Mouse (Mus musculus): ENCODE results near the gene Strip2. TPM values are rescaled to one million over a fixed set of nuclear protein-coding genes. Genes with fewer than 3 reads are reported as not detected.

Strip2 gene
- polyA plus RNA-seq, 1 experiment, result 0.88 TPM

DNA sequence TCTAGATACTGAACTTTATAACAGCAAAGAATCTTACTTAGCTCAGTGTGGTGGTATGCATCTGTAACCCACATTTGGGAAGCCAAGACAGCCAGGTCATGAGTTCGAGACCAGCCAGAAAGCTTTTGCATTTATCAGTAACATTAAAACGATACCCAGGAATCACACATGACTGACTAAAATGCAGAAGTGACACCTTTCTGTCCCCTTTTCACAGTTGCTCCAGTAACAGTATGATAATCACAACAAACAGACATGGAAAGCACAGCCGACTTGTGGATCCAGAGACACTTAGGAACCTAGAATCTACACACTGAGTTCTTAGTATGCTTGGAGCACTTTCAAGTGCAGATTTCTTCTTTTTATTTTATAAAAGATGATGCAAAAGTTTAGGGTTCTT lies 36.0 kb upstream of the Strip2 start:
- Histone ChIP-seq H3K27me3 (ENCODE audit: control insufficient read depth, insufficient read depth, low read length, poor library complexity, severe bottlenecking) (0 out of 2 replicates have a peak, but pooled peaks cover 1% of the 10 kb centered on the region), H3K27ac (ENCODE audit: insufficient read depth, low read length) (no peak overlapping the region), H3K36me3 (ENCODE audit: control insufficient read depth, insufficient read depth, low read length, poor library complexity, severe bottlenecking) (no peaks in the 10 kb centered on the region; the same call in none of the 2 replicates), H3K4me1 (ENCODE audit: control insufficient read depth, insufficient read depth, low read length) (no peaks in the 10 kb centered on the region), H3K9me3 (replicated peaks; ENCODE audit: control insufficient read depth, insufficient read depth, low read length, poor library complexity, severe bottlenecking) (no peaks in the 10 kb centered on the region), H3K9ac (ENCODE audit: low read depth, poor library complexity, severe bottlenecking) (no peak overlapping the region), H3K4me3 (ENCODE audit: low read depth, low read length) (no peak overlapping the region)
- TF ChIP-seq EP300 (IDR thresholded peaks at IDR 0.05; ENCODE audit: insufficient read depth, low read depth, low read length) (no peak), CTCF (IDR thresholded peaks at IDR 0.05; ENCODE audit: low read depth, low read length) (no peak), POLR2A (IDR thresholded peaks at IDR 0.05; ENCODE audit: insufficient read depth, low read length) (no peak)

- Histone ChIP-seq H3K27ac (ENCODE audit: insufficient read depth, low read length) (no peak overlapping the region), H3K9ac (ENCODE audit: low read depth, poor library complexity, severe bottlenecking) (no peak overlapping the region), H3K4me3 (ENCODE audit: low read depth, low read length) (no peak overlapping the region), H3K4me1 (ENCODE audit: control insufficient read depth, insufficient read depth, low read length) (no peaks in the 10 kb centered on the region), H3K27me3 (ENCODE audit: control insufficient read depth, insufficient read depth, low read length, poor library complexity, severe bottlenecking) (0 out of 2 replicates have a peak, but pooled peaks cover 1% of the 10 kb centered on the region), H3K36me3 (ENCODE audit: control insufficient read depth, insufficient read depth, low read length, poor library complexity, severe bottlenecking) (no peaks in the 10 kb centered on the region; the same call in none of the 2 replicates), H3K9me3 (replicated peaks; ENCODE audit: control insufficient read depth, insufficient read depth, low read length, poor library complexity, severe bottlenecking) (no peaks in the 10 kb centered on the region)
- no peak for TF ChIP-seq POLR2A (IDR thresholded peaks at IDR 0.05; ENCODE audit: insufficient read depth, low read length)
- no peak for TF ChIP-seq CTCF (IDR thresholded peaks at IDR 0.05; ENCODE audit: low read depth, low read length)
- TF ChIP-seq EP300 (IDR thresholded peaks at IDR 0.05; ENCODE audit: insufficient read depth, low read depth, low read length), result no peak
Observed at GRCm38 (mm10) chr6:29881936-29882335, 34.9 kb upstream of the Strip2 start.

- no peaks in the 10 kb centered on the region for H3K9me3 ChIP-seq (replicated peaks; ENCODE audit: control insufficient read depth, insufficient read depth, low read length, poor library complexity, severe bottlenecking)
- no peaks in the 10 kb centered on the region; the same call in none of the 2 replicates for H3K36me3 ChIP-seq (ENCODE audit: control insufficient read depth, insufficient read depth, low read length, poor library complexity, severe bottlenecking)
- 0 out of 2 replicates have a peak, but pooled peaks cover 1% of the 10 kb centered on the region for H3K27me3 ChIP-seq (ENCODE audit: control insufficient read depth, insufficient read depth, low read length, poor library complexity, severe bottlenecking)
- TF ChIP-seq POLR2A (IDR thresholded peaks at IDR 0.05; ENCODE audit: insufficient read depth, low read length) (no peak), EP300 (IDR thresholded peaks at IDR 0.05; ENCODE audit: insufficient read depth, low read depth, low read length) (no peak), CTCF (IDR thresholded peaks at IDR 0.05; ENCODE audit: low read depth, low read length) (no peak)
- no peak overlapping the region for H3K9ac ChIP-seq (ENCODE audit: low read depth, poor library complexity, severe bottlenecking)
- no peaks in the 10 kb centered on the region for H3K4me1 ChIP-seq (ENCODE audit: control insufficient read depth, insufficient read depth, low read length)
- H3K4me3 ChIP-seq (ENCODE audit: low read depth, low read length), result no peak overlapping the region
- H3K27ac ChIP-seq (ENCODE audit: insufficient read depth, low read length), result no peak overlapping the region
Observed at GRCm38 (mm10) chr6:29882870-29883269, 33.9 kb upstream of the Strip2 start.

DNA sequence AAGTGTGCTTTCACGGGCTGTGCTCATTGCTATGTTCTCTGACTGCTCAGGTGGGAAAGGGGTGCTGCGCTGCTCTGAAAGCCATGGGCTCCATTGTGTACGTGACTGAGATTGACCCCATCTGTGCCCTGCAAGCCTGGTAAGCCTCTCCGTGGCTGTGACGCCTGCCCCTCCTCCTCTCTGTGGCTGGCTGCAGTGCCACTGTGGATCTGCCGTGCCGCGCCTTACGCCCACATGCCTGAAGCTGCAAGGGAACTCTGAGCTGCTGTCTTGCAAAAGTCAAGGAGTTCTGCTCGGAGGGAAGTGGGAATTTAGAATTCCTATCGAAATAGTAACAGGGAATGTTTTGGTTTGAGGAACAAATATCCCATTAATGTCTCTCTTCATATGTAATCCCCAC lies 25.7 kb upstream of the Strip2 start:
- no peak overlapping the region for H3K9ac ChIP-seq (ENCODE audit: low read depth, poor library complexity, severe bottlenecking)

DNA sequence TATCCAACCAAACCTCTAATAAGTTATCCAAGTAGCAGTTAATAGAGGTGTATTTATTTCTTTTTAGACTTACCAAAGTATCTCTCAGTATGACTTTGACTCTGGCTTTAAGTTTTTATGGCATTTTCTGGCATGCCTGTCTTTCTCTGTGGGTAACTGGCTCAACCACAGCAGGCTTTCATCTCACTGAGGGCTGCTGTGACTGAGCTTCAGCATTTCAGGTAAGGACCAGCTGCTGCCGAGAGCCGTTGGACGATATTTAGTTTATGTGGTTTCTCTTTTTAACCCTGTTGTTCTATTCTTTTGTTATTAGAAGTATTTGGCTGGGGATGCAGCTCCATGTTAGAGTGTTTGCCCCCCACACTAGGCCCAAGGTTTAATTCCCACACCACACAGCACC lies 19.8 kb upstream of the Strip2 start:
- H3K9ac ChIP-seq (ENCODE audit: low read depth, poor library complexity, severe bottlenecking), result no peak overlapping the region
- no peak overlapping the region for H3K4me3 ChIP-seq (ENCODE audit: low read depth, low read length)
- no peak for TF ChIP-seq POLR2A (IDR thresholded peaks at IDR 0.05; ENCODE audit: insufficient read depth, low read length)
- no peak for TF ChIP-seq EP300 (IDR thresholded peaks at IDR 0.05; ENCODE audit: insufficient read depth, low read depth, low read length)
- TF ChIP-seq CTCF (IDR thresholded peaks at IDR 0.05; ENCODE audit: low read depth, low read length), result no peak
- H3K27me3 ChIP-seq (ENCODE audit: control insufficient read depth, insufficient read depth, low read length, poor library complexity, severe bottlenecking), result no peaks in the 10 kb centered on the region
- peaks cover 14% of the 10 kb centered on the region for H3K36me3 ChIP-seq (ENCODE audit: control insufficient read depth, insufficient read depth, low read length, poor library complexity, severe bottlenecking)
- H3K4me1 ChIP-seq (ENCODE audit: control insufficient read depth, insufficient read depth, low read length), result no peaks in the 10 kb centered on the region
- H3K9me3 ChIP-seq (replicated peaks; ENCODE audit: control insufficient read depth, insufficient read depth, low read length, poor library complexity, severe bottlenecking), result no peaks in the 10 kb centered on the region
- no peak overlapping the region for H3K27ac ChIP-seq (ENCODE audit: insufficient read depth, low read length)

More for the DNA sequence above, 25.7 kb upstream of the Strip2 start:
- Histone ChIP-seq H3K27ac (ENCODE audit: insufficient read depth, low read length) (no peak overlapping the region), H3K9me3 (replicated peaks; ENCODE audit: control insufficient read depth, insufficient read depth, low read length, poor library complexity, severe bottlenecking) (no peaks in the 10 kb centered on the region), H3K4me3 (ENCODE audit: low read depth, low read length) (no peak overlapping the region), H3K27me3 (ENCODE audit: control insufficient read depth, insufficient read depth, low read length, poor library complexity, severe bottlenecking) (no peaks in the 10 kb centered on the region), H3K36me3 (ENCODE audit: control insufficient read depth, insufficient read depth, low read length, poor library complexity, severe bottlenecking) (peaks cover 7% of the 10 kb centered on the region), H3K4me1 (ENCODE audit: control insufficient read depth, insufficient read depth, low read length) (no peaks in the 10 kb centered on the region)
- TF ChIP-seq CTCF (IDR thresholded peaks at IDR 0.05; ENCODE audit: low read depth, low read length), result no peak
- TF ChIP-seq POLR2A (IDR thresholded peaks at IDR 0.05; ENCODE audit: insufficient read depth, low read length), result no peak
- TF ChIP-seq EP300 (IDR thresholded peaks at IDR 0.05; ENCODE audit: insufficient read depth, low read depth, low read length), result no peak

DNA sequence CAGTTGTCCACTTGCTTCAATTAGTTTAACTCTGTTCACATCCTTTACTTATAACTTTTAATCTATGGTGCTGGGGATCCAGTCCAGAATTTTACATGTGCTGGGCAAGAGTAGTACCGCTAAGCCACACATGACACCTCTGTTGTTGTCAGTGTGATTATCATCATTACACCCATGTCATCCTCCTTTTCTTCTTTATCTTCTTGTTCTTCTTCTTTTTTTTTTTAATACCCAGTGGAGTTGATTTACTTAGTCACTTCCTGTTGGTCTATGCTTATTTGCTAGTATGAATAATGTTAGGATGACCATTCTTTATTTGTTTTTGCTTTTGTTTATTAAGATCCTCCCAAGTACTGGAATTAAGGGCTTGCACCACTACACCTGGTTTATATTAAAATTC lies 15.4 kb upstream of the Strip2 start:
- H3K9ac ChIP-seq (ENCODE audit: low read depth, poor library complexity, severe bottlenecking), result no peak overlapping the region
- no peak overlapping the region for H3K27ac ChIP-seq (ENCODE audit: insufficient read depth, low read length)
- TF ChIP-seq CTCF (IDR thresholded peaks at IDR 0.05; ENCODE audit: low read depth, low read length) (no peak), POLR2A (IDR thresholded peaks at IDR 0.05; ENCODE audit: insufficient read depth, low read length) (no peak), EP300 (IDR thresholded peaks at IDR 0.05; ENCODE audit: insufficient read depth, low read depth, low read length) (no peak)
- H3K4me3 ChIP-seq (ENCODE audit: low read depth, low read length), result no peak overlapping the region
- H3K36me3 ChIP-seq (ENCODE audit: control insufficient read depth, insufficient read depth, low read length, poor library complexity, severe bottlenecking), result peaks cover 7% of the 10 kb centered on the region
- H3K27me3 ChIP-seq (ENCODE audit: control insufficient read depth, insufficient read depth, low read length, poor library complexity, severe bottlenecking), result no peaks in the 10 kb centered on the region
- no peaks in the 10 kb centered on the region for H3K4me1 ChIP-seq (ENCODE audit: control insufficient read depth, insufficient read depth, low read length)
- H3K9me3 ChIP-seq (replicated peaks; ENCODE audit: control insufficient read depth, insufficient read depth, low read length, poor library complexity, severe bottlenecking), result no peaks in the 10 kb centered on the region

All from ES-Bruce4 (cell line).